Mouse (Mus musculus): ENCODE results near the gene Cmip. TPM values are rescaled to one million over a fixed set of nuclear protein-coding genes. Genes with fewer than 3 reads are reported as not detected.

The Cmip gene
- polyA plus RNA-seq, 1 experiment from 2014 or later = 9.8 TPM

DNA sequence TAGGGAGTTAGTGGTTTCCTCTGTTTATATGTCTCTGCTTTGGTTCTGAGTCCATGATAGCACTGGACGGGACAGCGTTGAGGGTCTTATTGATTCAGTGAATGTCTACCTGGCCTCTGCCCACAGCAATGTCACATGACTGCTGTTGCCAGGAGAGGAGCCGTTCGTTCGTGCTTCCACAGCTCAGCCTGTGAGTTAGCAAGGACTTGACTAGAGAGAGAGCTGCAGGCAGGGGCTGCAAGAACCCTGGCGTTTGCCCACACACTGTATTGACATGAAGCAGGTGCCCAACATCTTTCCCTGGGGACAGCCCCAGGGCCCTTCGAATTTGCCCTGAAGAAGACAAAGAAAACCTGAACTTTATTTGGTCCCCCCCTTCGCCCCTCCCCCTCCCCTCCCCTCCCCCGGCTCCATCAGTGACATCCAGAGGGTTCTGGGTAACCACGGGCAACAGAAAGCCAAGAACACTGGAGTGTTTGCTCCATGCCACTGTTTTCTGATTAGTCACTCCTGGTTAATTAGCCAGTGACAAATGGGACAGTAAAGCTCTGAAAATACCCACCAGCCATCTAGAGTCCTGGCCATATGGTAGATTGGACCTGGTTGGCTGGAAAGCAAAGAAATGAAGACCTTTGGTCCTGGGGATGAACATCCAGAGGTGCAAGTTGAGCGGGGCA lies 92.0 kb downstream of the Cmip start:
- Histone ChIP-seq H3K27me3 (replicated peaks; ENCODE audit: low read depth, poor library complexity, severe bottlenecking) (no peaks in the 10 kb centered on the region), H3K9me3 (no peaks in the 10 kb centered on the region), H3K4me3 (no peak overlapping the region), H3K36me3 (replicated peaks) (no peaks in the 10 kb centered on the region), H3K27ac (replicated peaks) (peak overlapping the region; percentile 30; the same call in 1 of the 2 replicates), H3K4me1 (peaks cover 23% of the 10 kb centered on the region)
- DNase-seq (ENCODE audit: low spot score) = no peak
- WGBS = 80% methylated on average over 11 of the region's 11 CpGs

- H3K9me3 ChIP-seq = no peaks in the 10 kb centered on the region
- no peak for DNase-seq (ENCODE audit: low spot score)
- no peak overlapping the region for H3K27ac ChIP-seq (replicated peaks)
- peaks cover 21% of the 10 kb centered on the region for H3K4me1 ChIP-seq
- no peaks in the 10 kb centered on the region for H3K27me3 ChIP-seq (replicated peaks; ENCODE audit: low read depth, poor library complexity, severe bottlenecking)
- no peak overlapping the region for H3K4me3 ChIP-seq
- WGBS = 88% methylated on average over 4 of the region's 4 CpGs
- H3K36me3 ChIP-seq (replicated peaks) = no peaks in the 10 kb centered on the region
Measured at GRCm38 (mm10) chr8:117349541-117349940, 92.7 kb downstream of the Cmip start.

GRCm38 (mm10) chr8:117352098-117352497 lies 95.2 kb downstream of the Cmip start:
- peaks cover 36% of the 10 kb centered on the region for H3K4me1 ChIP-seq
- WGBS = 87% methylated on average over 4 of the region's 4 CpGs
- no peak overlapping the region for H3K27ac ChIP-seq (replicated peaks)
- no peaks in the 10 kb centered on the region for H3K27me3 ChIP-seq (replicated peaks; ENCODE audit: low read depth, poor library complexity, severe bottlenecking)
- H3K9me3 ChIP-seq = no peaks in the 10 kb centered on the region
- DNase-seq (ENCODE audit: low spot score) = no peak
- H3K36me3 ChIP-seq (replicated peaks) = peaks cover 8% of the 10 kb centered on the region; the same call in 1 of the 2 replicates
- H3K4me3 ChIP-seq = no peak overlapping the region

DNA sequence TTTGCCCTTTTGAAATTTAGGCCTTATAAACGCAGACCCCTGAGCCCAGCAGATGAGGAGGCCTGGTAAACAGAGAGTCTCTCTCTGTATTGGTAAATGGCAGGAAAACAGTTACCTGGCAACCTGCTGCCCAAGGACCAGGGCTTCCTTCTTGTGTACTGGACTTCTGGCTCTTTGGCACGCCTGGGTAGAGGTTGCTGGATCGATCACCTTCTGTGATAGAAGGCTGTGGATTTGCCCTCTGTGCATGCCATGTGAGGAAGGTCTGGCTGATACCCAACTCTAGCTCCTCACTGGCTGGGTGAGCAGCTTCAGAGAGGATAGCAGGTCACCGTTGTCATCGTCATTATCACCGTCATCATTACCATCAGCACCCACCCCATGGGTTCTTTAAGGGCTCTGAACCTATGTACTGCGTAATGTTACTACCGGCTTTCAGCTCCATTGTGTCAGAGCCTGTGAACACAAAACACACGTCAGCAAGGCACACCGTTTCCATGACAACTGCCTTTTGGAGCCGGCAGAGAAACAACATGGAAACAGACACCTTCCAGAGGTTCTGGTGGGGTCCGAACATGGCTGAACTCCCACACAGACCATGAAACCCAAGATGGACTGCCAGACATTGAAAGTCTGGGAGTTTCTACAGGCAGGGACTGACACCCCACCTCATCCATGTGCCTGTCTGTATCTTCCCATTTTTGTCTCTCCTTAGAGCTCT lies 98.4 kb downstream of the Cmip start:
- Histone ChIP-seq H3K4me3 (no peak overlapping the region), H3K27ac (replicated peaks) (no peak overlapping the region), H3K27me3 (replicated peaks; ENCODE audit: low read depth, poor library complexity, severe bottlenecking) (no peaks in the 10 kb centered on the region), H3K9me3 (no peaks in the 10 kb centered on the region), H3K4me1 (peaks cover 17% of the 10 kb centered on the region), H3K36me3 (replicated peaks) (peaks cover 16% of the 10 kb centered on the region)
- WGBS = 84% methylated on average over 12 of the region's 12 CpGs
- DNase-seq (ENCODE audit: low spot score) = no peak

DNA sequence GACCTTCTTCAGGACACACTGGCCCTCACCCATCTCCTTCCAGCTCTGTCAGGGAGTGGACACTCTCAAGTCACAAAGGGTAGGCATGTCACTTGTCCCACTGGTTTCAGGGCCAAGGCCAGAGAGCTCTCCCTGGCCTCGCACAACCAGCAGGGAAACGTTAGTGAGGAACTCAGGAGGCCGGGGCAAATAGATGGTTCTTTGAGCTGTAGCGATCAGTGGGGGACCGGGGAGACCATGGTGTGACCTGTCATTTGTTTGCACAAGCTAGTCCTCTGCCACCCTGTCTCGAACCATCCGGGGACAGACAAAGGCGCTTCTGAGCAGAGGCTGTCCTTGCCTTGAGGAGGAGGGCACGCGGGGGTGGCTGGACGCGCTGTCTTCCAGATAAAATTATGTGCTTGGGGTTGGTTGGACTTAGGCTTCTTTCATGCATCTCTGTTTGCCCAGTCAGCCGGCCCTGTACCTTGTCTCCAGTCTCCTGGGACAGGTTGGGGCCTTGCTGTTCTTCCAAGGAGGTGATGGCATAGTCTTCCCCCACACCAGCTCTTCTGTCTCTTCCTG lies 99.3 kb downstream of the Cmip start:
- H3K9me3 ChIP-seq = no peaks in the 10 kb centered on the region
- no peak overlapping the region for H3K27ac ChIP-seq (replicated peaks)
- 90% methylated on average over 13 of the region's 13 CpGs for WGBS
- no peak overlapping the region for H3K4me3 ChIP-seq
- peaks cover 16% of the 10 kb centered on the region for H3K36me3 ChIP-seq (replicated peaks)
- H3K4me1 ChIP-seq = peaks cover 21% of the 10 kb centered on the region
- no peak for DNase-seq (ENCODE audit: low spot score)
- H3K27me3 ChIP-seq (replicated peaks; ENCODE audit: low read depth, poor library complexity, severe bottlenecking) = no peaks in the 10 kb centered on the region

DNA sequence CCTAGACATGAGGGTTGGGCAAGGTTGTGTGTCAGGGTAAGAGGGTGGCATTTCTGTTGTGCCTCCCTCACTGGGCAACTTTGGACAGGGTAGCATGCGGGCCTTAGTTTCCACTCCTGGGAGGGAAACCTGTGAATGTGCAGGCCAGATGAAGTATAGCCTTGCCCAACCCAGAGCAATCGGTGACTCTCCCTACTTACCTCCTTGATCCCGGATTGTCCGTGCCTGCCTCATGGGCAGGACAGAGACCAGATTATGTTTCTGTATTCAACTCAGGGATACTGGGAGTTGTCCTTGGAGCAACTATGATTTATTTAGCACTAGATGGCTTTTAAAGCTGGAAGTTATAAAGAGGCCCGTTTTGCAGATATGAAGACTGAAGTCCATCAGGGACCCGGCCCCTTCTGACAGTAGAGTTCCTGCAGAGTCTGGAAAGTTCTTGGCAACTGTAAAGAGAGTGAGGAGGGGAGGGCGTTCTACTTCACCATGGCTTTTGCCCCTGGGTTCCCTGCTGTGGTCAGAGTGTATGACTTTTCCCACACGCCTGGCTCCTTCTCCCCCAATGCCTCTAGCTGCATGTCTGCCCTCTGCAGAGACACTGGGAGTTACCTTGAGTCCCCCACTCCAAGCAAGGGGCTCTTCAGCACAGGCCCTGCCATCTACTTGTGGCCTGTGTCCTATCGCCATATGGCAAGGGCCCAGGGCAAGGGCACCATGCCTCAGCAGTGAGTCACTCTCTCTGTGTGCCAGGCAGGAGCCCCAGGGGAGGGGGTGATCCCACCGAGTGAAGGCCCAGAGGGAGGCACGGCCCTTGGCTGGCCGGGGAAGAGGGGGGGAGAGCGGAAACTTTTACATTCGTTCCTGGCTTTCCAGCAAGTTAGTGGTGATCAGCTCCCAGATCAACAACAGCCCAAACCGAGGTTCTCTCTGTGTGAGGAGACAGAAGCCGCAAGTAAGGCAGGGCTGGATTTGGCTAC lies 100.9 kb downstream of the Cmip start:
- no peak overlapping the region for H3K4me3 ChIP-seq
- no peak for DNase-seq (ENCODE audit: low spot score)
- no peak overlapping the region for H3K27ac ChIP-seq (replicated peaks)
- H3K4me1 ChIP-seq = peaks cover 37% of the 10 kb centered on the region
- 92% methylated on average over 16 of the region's 16 CpGs for WGBS
- no peaks in the 10 kb centered on the region for H3K27me3 ChIP-seq (replicated peaks; ENCODE audit: low read depth, poor library complexity, severe bottlenecking)
- H3K36me3 ChIP-seq (replicated peaks) = peaks cover 16% of the 10 kb centered on the region
- H3K9me3 ChIP-seq = no peaks in the 10 kb centered on the region

DNA sequence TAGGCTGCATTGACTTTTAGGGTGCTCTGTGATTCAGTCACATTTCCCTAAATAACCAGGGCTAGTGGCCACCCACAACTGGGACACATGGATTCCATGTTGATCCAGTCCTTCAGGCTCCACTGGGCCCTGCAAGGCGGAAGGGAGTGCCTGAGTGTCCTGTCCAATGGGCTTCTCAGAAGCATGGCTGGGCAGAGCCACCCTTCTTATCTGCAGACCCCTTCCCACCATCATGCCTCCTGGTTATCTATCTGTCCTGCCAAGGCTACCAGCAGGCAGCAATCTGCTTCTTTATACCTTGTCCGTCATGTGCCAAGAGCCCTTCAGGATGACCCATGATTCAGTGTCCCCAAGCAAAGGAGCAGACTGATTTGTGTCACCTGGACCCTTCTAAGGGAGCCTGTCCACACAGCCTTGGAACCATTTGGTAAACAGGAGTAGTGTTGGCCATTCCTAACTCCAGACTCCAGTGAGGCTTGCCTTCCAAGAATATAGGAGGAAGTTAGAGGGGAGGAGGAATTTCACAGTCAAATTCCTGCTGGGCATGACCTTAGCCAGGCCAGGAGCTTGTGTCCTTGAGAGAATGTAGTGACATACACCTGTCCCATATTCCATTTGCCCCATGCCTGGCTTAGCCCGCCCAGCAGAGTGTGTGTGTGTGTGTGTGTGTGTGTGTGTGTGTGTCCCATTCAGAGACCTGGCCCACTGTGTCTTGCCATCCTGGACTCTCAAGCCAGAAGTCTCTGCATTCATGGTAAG lies 103.5 kb downstream of the Cmip start:
- no peaks in the 10 kb centered on the region for H3K27me3 ChIP-seq (replicated peaks; ENCODE audit: low read depth, poor library complexity, severe bottlenecking)
- 91% methylated on average over 3 of the region's 3 CpGs for WGBS
- no peak overlapping the region for H3K4me3 ChIP-seq
- no peak overlapping the region for H3K27ac ChIP-seq (replicated peaks)
- no peaks in the 10 kb centered on the region for H3K9me3 ChIP-seq
- H3K36me3 ChIP-seq (replicated peaks) = peaks cover 16% of the 10 kb centered on the region
- H3K4me1 ChIP-seq = peaks cover 44% of the 10 kb centered on the region
- DNase-seq (ENCODE audit: low spot score) = no peak

GRCm38 (mm10) chr8:117361595-117362437 lies 105.0 kb downstream of the Cmip start:
- Histone ChIP-seq H3K27ac (replicated peaks) (no peak overlapping the region), H3K4me3 (no peak overlapping the region), H3K4me1 (peaks cover 43% of the 10 kb centered on the region), H3K36me3 (replicated peaks) (peaks cover 8% of the 10 kb centered on the region), H3K9me3 (no peaks in the 10 kb centered on the region), H3K27me3 (replicated peaks; ENCODE audit: low read depth, poor library complexity, severe bottlenecking) (no peaks in the 10 kb centered on the region)
- WGBS = 81% methylated on average over 12 of the region's 12 CpGs
- no peak for DNase-seq (ENCODE audit: low spot score)

DNA sequence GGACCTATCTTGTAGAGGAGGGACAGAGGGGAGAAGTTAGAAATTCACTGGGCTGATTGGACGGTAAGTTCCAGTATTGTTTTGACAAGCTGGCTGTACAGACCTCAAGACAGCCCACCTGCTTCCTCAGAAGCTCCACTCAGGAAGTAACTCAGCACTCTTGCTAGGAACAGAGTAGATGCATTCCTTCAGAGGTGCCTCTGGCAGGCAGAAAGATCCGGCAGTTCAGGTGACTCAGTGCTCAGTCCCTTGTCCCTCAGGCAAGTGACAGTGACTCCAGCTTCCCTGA lies 105.5 kb downstream of the Cmip start:
- no peak overlapping the region for H3K4me3 ChIP-seq
- 0 out of 2 replicates have a peak overlapping the region, but pooled peaks have one; percentile 35 for H3K27ac ChIP-seq (replicated peaks)
- H3K9me3 ChIP-seq = no peaks in the 10 kb centered on the region
- DNase-seq (ENCODE audit: low spot score) = no peak
- H3K4me1 ChIP-seq = peaks cover 48% of the 10 kb centered on the region
- peaks cover 8% of the 10 kb centered on the region for H3K36me3 ChIP-seq (replicated peaks)
- 47% methylated on average over 2 of the region's 2 CpGs for WGBS
- H3K27me3 ChIP-seq (replicated peaks; ENCODE audit: low read depth, poor library complexity, severe bottlenecking) = no peaks in the 10 kb centered on the region

DNA sequence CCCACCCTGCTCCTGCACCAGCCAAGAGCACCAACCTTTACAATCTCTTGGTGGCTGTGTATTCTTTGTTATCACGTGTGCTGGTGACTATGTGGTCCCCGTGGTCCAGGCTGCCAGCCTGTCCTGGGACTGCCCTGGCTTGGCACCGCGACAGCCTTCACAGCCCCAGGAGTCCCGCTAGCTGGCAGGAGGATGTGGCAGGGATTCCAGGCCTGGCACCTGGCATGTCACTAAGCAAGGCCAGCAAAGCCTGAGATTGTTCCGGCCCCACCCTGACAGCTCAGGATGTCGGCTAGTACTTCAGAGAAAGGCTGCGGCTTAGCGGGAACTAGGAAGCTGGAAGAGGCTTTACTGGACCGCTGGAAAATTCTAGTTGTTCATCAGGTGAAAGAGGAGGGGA lies 106.4 kb downstream of the Cmip start:
- Histone ChIP-seq H3K4me1 (peaks cover 53% of the 10 kb centered on the region), H3K9me3 (no peaks in the 10 kb centered on the region), H3K27me3 (replicated peaks; ENCODE audit: low read depth, poor library complexity, severe bottlenecking) (no peaks in the 10 kb centered on the region), H3K4me3 (no peak overlapping the region), H3K27ac (replicated peaks) (no peak overlapping the region), H3K36me3 (replicated peaks) (peaks cover 3% of the 10 kb centered on the region)
- DNase-seq (ENCODE audit: low spot score) = no peak
- 91% methylated on average over 10 of the region's 10 CpGs for WGBS

Data from embryonic facial prominence, embryonic 10.5 days (tissue).